In the genomic region with DNA sequence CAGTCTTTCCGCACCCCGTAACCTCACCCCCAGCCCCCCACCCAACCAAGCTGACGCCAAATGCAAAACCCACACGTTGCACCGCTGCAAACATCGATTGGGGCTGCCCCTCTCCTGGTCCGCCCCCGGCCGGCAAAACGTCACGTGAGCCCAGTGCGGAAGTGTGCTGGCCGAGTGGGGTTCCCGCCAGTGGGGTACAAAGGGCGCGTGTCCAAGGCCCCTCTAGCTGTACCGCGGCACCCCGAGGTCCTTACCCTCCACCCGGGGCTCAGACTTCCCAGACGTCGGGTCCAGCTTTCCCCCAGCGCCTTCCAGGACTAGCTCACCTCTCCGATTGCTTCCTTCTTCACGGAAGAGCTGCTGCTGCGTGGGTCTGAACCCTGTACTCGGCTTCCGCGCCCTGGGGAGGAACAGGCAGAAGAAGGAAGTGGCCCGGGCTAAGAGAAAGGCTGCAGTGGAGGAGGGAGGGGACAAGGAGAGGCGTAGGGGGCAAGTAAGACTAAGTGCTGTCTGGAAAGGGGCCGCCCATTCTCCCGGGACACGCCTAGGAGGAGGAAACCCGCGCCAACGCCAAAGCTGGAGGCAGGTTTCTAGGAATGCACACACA, we compare ENCODE assay signal across 8 mouse cellular contexts. TPM values are rescaled to one million over a fixed set of nuclear protein-coding genes. Genes with fewer than 3 reads are reported as not detected.
DNase-seq lines count a peak whose midpoint lies in the region; ATAC-seq and TF ChIP-seq lines count a peak whose summit lies in the region.

Gene Abracl (minus strand): TSS at position 548 of the 607 bp plus-strand sequence.

- under 1% methylated on average over 37 of the region's 37 CpGs for WGBS in forebrain, embryonic 13.5 days
- WGBS in heart, postnatal 0 days, result under 1% methylated on average over 37 of the region's 37 CpGs
- 1% methylated on average over 37 of the region's 37 CpGs for WGBS in liver, embryonic 15.5 days (ENCODE audit: insufficient replicate concordance)
- 0% methylated on average over 36 of the region's 37 CpGs for WGBS in neural tube, embryonic 11.5 days
- WGBS in stomach, postnatal 0 days, result under 1% methylated on average over 37 of the region's 37 CpGs

- H3K9me3 ChIP-seq in forebrain, embryonic 13.5 days (replicated peaks), result no peaks in the 10 kb centered on the region
- H3K9me3 ChIP-seq in heart, postnatal 0 days (replicated peaks; ENCODE audit: control insufficient read depth, low read length), result no peaks in the 10 kb centered on the region
- H3K9me3 ChIP-seq in liver, embryonic 15.5 days (replicated peaks), result no peaks in the 10 kb centered on the region
- no peaks in the 10 kb centered on the region for H3K9me3 ChIP-seq in neural tube, embryonic 11.5 days (ENCODE audit: control insufficient read depth, low read length)
- no peaks in the 10 kb centered on the region for H3K9me3 ChIP-seq in stomach, postnatal 0 days (ENCODE audit: control insufficient read depth, low read length)

- H3K4me1 ChIP-seq in forebrain, embryonic 13.5 days, result peaks cover 31% of the 10 kb centered on the region
- H3K4me1 ChIP-seq in heart, postnatal 0 days (ENCODE audit: control insufficient read depth, insufficient read depth), result peaks cover 9% of the 10 kb centered on the region; the same call in 1 of the 2 replicates
- peaks cover 15% of the 10 kb centered on the region for H3K4me1 ChIP-seq in liver, embryonic 15.5 days (replicated peaks)
- H3K4me1 ChIP-seq in neural tube, embryonic 11.5 days (ENCODE audit: control insufficient read depth, insufficient read depth, low read length), result peaks cover 2% of the 10 kb centered on the region; the same call in 1 of the 2 replicates
- H3K4me1 ChIP-seq in stomach, postnatal 0 days (replicated peaks; ENCODE audit: control insufficient read depth, insufficient read depth), result no peaks in the 10 kb centered on the region

- DNase-seq in ES-CJ7 (ENCODE audit: low read depth, low spot score), result peak; percentile 87
- DNase-seq in heart, postnatal 0 days (ENCODE audit: low spot score), result peak; percentile 90
- DNase-seq in kidney, postnatal 36 days, result peak; percentile 83 to 84
- DNase-seq in neural tube, embryonic 11.5 days (ENCODE audit: low spot score), result peak; percentile 83
- DNase-seq in stomach, postnatal 0 days (ENCODE audit: low spot score), result peak; percentile 86

- H3K4me2 ChIP-seq in forebrain, embryonic 13.5 days, result peak within 1 kb of the TSS; percentile 63
- peak within 1 kb of the TSS; percentile 77 for H3K4me2 ChIP-seq in heart, postnatal 0 days (ENCODE audit: low read depth, low read length)
- H3K4me2 ChIP-seq in liver, embryonic 15.5 days, result peak within 1 kb of the TSS; percentile 80
- H3K4me2 ChIP-seq in neural tube, embryonic 11.5 days (ENCODE audit: low read depth), result peak within 1 kb of the TSS; percentile 60
- H3K4me2 ChIP-seq in stomach, postnatal 0 days (replicated peaks; ENCODE audit: low read depth), result peak within 1 kb of the TSS; percentile 67

- ATAC-seq in cerebellum, adult (ENCODE audit: insufficient number of reproducible peaks, low FRiP score, low TSS enrichment), result peak; percentile 89
- ATAC-seq in forebrain, embryonic 13.5 days, result peak; percentile 89
- peak; percentile 86 for ATAC-seq in heart, postnatal 0 days (ENCODE audit: insufficient read depth, low read depth)
- ATAC-seq in liver, embryonic 15.5 days (ENCODE audit: insufficient read depth), result peak; percentile 91
- ATAC-seq in neural tube, embryonic 11.5 days (ENCODE audit: insufficient read depth, low FRiP score, low TSS enrichment), result peak; percentile 95
- peak; percentile 98 for ATAC-seq in stomach, postnatal 0 days (ENCODE audit: low FRiP score, low TSS enrichment)

- peaks cover 8% of the 10 kb centered on the region for H3K36me3 ChIP-seq in forebrain, embryonic 13.5 days (ENCODE audit: poor library complexity, severe bottlenecking)
- H3K36me3 ChIP-seq in heart, postnatal 0 days (replicated peaks; ENCODE audit: control insufficient read depth, insufficient read depth, low read length), result 0 out of 2 replicates have a peak, but pooled peaks cover 10% of the 10 kb centered on the region
- peaks cover 5% of the 10 kb centered on the region for H3K36me3 ChIP-seq in liver, embryonic 15.5 days (replicated peaks)
- H3K36me3 ChIP-seq in neural tube, embryonic 11.5 days (ENCODE audit: control insufficient read depth, insufficient read depth, low read length), result no peaks in the 10 kb centered on the region
- H3K36me3 ChIP-seq in stomach, postnatal 0 days (ENCODE audit: control insufficient read depth, insufficient read depth, low read length), result no peaks in the 10 kb centered on the region

- peak within 1 kb of the TSS; percentile 85 for H3K9ac ChIP-seq in forebrain, embryonic 13.5 days
- H3K9ac ChIP-seq in heart, postnatal 0 days (replicated peaks; ENCODE audit: low read depth, low read length), result peak within 1 kb of the TSS; percentile 88
- peak within 1 kb of the TSS; percentile 73 for H3K9ac ChIP-seq in liver, embryonic 15.5 days
- H3K9ac ChIP-seq in neural tube, embryonic 11.5 days (ENCODE audit: low read length), result peak within 1 kb of the TSS; percentile 93
- H3K9ac ChIP-seq in stomach, postnatal 0 days (ENCODE audit: low read length), result peak within 1 kb of the TSS; percentile 93

- H3K27me3 ChIP-seq in forebrain, embryonic 13.5 days, result no peaks in the 10 kb centered on the region
- H3K27me3 ChIP-seq in heart, postnatal 0 days (ENCODE audit: control insufficient read depth, insufficient read depth, low read length), result no peaks in the 10 kb centered on the region
- H3K27me3 ChIP-seq in liver, embryonic 15.5 days, result no peaks in the 10 kb centered on the region
- H3K27me3 ChIP-seq in neural tube, embryonic 11.5 days (ENCODE audit: control insufficient read depth, insufficient read depth, low read length), result no peaks in the 10 kb centered on the region
- H3K27me3 ChIP-seq in stomach, postnatal 0 days (ENCODE audit: control insufficient read depth, insufficient read depth, low read length), result no peaks in the 10 kb centered on the region

- no peak for TF ChIP-seq EP300 in heart, postnatal 0 days (IDR thresholded peaks at IDR 0.05; ENCODE audit: low read depth)
- TF ChIP-seq EP300 in stomach, postnatal 0 days (optimal IDR thresholded peaks at IDR 0.05), result no peak

- TF ChIP-seq CTCF in heart, postnatal 0 days (IDR thresholded peaks at IDR 0.05; ENCODE audit: low read depth), result peak; percentile 14; the same call in 1 of the 2 replicates
- TF ChIP-seq CTCF in stomach, postnatal 0 days (IDR thresholded peaks at IDR 0.05; ENCODE audit: low read depth), result peak; percentile 52; the same call in 1 of the 2 replicates

- H3K27ac ChIP-seq in forebrain, embryonic 13.5 days, result peak within 1 kb of the TSS; percentile 95
- H3K27ac ChIP-seq in heart, postnatal 0 days (ENCODE audit: low read depth), result peak within 1 kb of the TSS; percentile 98
- peak within 1 kb of the TSS; percentile 75 for H3K27ac ChIP-seq in liver, embryonic 15.5 days (replicated peaks)
- peak within 1 kb of the TSS; percentile 93 for H3K27ac ChIP-seq in neural tube, embryonic 11.5 days (ENCODE audit: low read depth, low read length)
- H3K27ac ChIP-seq in stomach, postnatal 0 days (replicated peaks), result peak within 1 kb of the TSS; percentile 98

- H3K4me3 ChIP-seq in forebrain, embryonic 13.5 days, result peak within 1 kb of the TSS; percentile 75
- H3K4me3 ChIP-seq in heart, postnatal 0 days (ENCODE audit: low read depth, low read length), result peak within 1 kb of the TSS; percentile 76
- peak within 1 kb of the TSS; percentile 70 for H3K4me3 ChIP-seq in liver, embryonic 15.5 days (replicated peaks)
- peak within 1 kb of the TSS; percentile 76 for H3K4me3 ChIP-seq in neural tube, embryonic 11.5 days (ENCODE audit: low read depth, low read length)
- peak within 1 kb of the TSS; percentile 78 for H3K4me3 ChIP-seq in stomach, postnatal 0 days (ENCODE audit: low read depth, low read length)

RNA-seq across cellular contexts. Expression of gene Abracl, which starts in this region (rescaled TPM):
- 239 and 373 TPM in 2 replicates for polyA plus RNA-seq in forebrain, embryonic 13.5 days (2015; fragmentation: Nextera tagmentation; extraction: Ambion mirVana)
- 84.3 and 88.7 TPM in 2 replicates for total RNA-seq in heart, postnatal 0 days (2014; rRNA removed; ENCODE audit: low replicate concordance)
- 255 and 288 TPM in 2 replicates for polyA plus RNA-seq in heart, postnatal 0 days (2015; fragmentation: Nextera tagmentation; extraction: Ambion mirVana)
- 31.8 and 44.3 TPM in 2 replicates for polyA plus RNA-seq in liver, embryonic 15.5 days (2015; fragmentation: Nextera tagmentation; extraction: Ambion mirVana)
- 179 and 181 TPM in 2 replicates for polyA plus RNA-seq in neural tube, embryonic 11.5 days (2014; fragmentation: Nextera tagmentation; extraction: Ambion mirVana)
- polyA plus RNA-seq in stomach, postnatal 0 days (2015; fragmentation: Nextera tagmentation; extraction: Ambion mirVana), result 264 and 282 TPM in 2 replicates

Comparison
In these comparisons a context has a peak if more than half of its experiments do, and no peak if none do; other contexts are left out.
1. Peak in every context shown above with its lines: DNase-seq, ATAC-seq, H3K4me3 ChIP-seq and H3K27ac ChIP-seq.